Mouse (Mus musculus) CH12.LX (cell line): ENCODE measurements around the gene Arfgap1.

Source experiments
- BHLHE40 ChIP-seq: IDR thresholded peaks from 2 replicates; pipeline ENCODE4 v1.6.1; 2011; ENCODE audit warnings: mild to moderate bottlenecking, low read depth, low read length, improper control_type of control experiment
- CTCF ChIP-seq, 2 experiments: IDR thresholded peaks in 1 of 2; conservative IDR thresholded peaks in 1 of 2; 2 replicates each; pipeline ENCODE4 v1.5.1; 2011 to 2012; ENCODE audit warnings: low read depth in 2 of 2, low read length in 2 of 2, improper control_type of control experiment in 1 of 2, inconsistent platforms in 1 of 2, mild to moderate bottlenecking in 1 of 2, moderate library complexity in 1 of 2
- EP300 ChIP-seq: IDR thresholded peaks from 2 replicates; pipeline ENCODE4 v1.6.1; 2011; ENCODE audit warnings: low read length, improper control_type of control experiment

DNA sequence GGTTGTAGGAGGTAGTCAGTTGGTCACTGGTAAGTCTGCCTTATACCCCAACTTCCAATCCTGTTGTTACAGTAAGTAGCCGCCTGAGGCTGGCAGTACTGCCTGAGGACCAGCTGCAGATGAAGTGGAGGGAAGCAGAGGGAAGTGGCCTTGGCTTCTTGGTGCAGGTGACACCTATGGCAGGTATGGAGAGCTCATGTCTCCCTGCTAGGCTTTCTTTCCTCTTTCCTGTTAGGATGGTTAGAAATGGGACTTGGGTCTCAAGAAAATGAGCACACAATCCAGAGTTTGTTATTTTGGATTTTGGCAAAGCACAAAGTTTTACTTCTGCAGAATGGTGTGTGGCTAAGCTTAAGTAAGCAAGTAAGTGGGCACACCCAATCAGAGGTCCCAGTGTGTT, 21.9 kb downstream of the Arfgap1 start:
- no peak for TF ChIP-seq EP300
- TF ChIP-seq CTCF (conservative IDR thresholded peaks at IDR 0.05 in 1 of 2, IDR thresholded peaks at IDR 0.05 in 1 of 2; ENCODE audit: low read depth in 2 of 2, low read length in 2 of 2): no peak
- no peak for TF ChIP-seq BHLHE40
